9 mouse cellular contexts compared by ENCODE assay signal in the genomic region with DNA sequence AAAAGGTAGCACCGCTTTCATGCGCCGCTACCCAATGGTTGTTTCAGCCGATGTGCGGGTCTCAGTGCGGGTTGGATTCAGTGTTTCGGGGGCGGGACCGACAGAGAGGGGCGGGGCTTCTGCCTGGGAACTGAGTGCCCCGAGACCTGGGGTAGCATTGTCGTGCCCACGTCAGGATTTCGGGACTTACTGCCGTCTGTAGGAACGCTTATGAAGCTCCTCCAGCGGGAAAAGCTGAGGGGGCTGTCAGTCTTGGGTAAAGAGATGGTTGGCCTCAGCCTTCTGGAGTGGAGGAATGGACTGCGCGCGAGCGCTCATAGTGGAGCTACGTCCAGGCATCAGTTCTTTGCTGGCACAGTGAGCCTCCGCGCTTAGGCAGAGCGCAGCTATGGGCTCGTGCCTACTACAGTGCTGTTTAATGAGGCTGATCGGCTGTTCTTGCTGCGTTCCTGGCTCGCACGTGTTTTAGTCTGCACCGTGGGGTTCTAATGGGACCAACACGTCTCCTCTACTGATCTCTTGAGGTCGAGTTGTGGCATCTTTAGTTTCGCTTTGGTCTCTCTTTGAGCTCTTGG. TPM values are rescaled to one million over a fixed set of nuclear protein-coding genes. Genes with fewer than 3 reads are reported as not detected.
DNase-seq lines count a peak whose midpoint lies in the region; ATAC-seq and TF ChIP-seq lines count a peak whose summit lies in the region.
"Had no signal": no experiment of that assay in that cellular context is flagged by ENCODE, and none has a peak within 500 bp of the region (broad histone marks: within the 10 kb centered on the region; RNA-seq: fewer than 3 reads in every experiment).

No protein-coding gene starts in this region.

- intact Hi-C loops in heart, postnatal 25 days (cut with DNase I): no loop called here

- TF ChIP-seq CTCF in stomach, postnatal 0 days (IDR thresholded peaks at IDR 0.05; ENCODE audit: low read depth): no peak

- peak; percentile 93 for DNase-seq in heart, adult 11 months
- no peak for DNase-seq in heart, postnatal 25 days (ENCODE audit: low spot score)
- DNase-seq in ZHBTc4 (ENCODE audit: low read depth, low spot score): peak; percentile 75
- DNase-seq in stomach, postnatal 0 days (ENCODE audit: low spot score): peak; percentile 36
- no peak for DNase-seq in urinary bladder, postnatal 14 days (ENCODE audit: low spot score)

- ATAC-seq in forebrain, embryonic 16.5 days: peak; percentile 79
- ATAC-seq in kidney, embryonic 14.5 days (ENCODE audit: low FRiP score, low TSS enrichment): peak; percentile 43
- peak; percentile 51 for ATAC-seq in megakaryocyte, adult 5-6 weeks (ENCODE audit: poor library complexity, severe bottlenecking)
- ATAC-seq in stomach, postnatal 0 days (ENCODE audit: low FRiP score, low TSS enrichment): peak; percentile 51; the same call in 1 of the 2 replicates

- no peaks in the 10 kb centered on the region for H3K9me3 ChIP-seq in forebrain, embryonic 16.5 days (ENCODE audit: control insufficient read depth, low read length)
- no peaks in the 10 kb centered on the region for H3K9me3 ChIP-seq in kidney, embryonic 14.5 days (ENCODE audit: control insufficient read depth, low read length)
- no peaks in the 10 kb centered on the region for H3K9me3 ChIP-seq in stomach, postnatal 0 days (ENCODE audit: control insufficient read depth, low read length)

- WGBS in forebrain, embryonic 16.5 days: under 1% methylated on average over 34 of the region's 34 CpGs
- WGBS in kidney, embryonic 14.5 days: under 1% methylated on average over 34 of the region's 34 CpGs
- under 1% methylated on average over 34 of the region's 34 CpGs for WGBS in stomach, postnatal 0 days

- no peak for TF ChIP-seq EP300 in stomach, postnatal 0 days (optimal IDR thresholded peaks at IDR 0.05)

- peak overlapping the region; percentile 65 for H3K4me2 ChIP-seq in forebrain, embryonic 16.5 days (ENCODE audit: low read length)
- peak overlapping the region; percentile 56 for H3K4me2 ChIP-seq in kidney, embryonic 14.5 days (replicated peaks; ENCODE audit: low read depth, low read length)
- peak overlapping the region; percentile 69 for H3K4me2 ChIP-seq in stomach, postnatal 0 days (replicated peaks; ENCODE audit: low read depth)

- peaks cover 77% of the 10 kb centered on the region for H3K27me3 ChIP-seq in forebrain, embryonic 16.5 days (replicated peaks; ENCODE audit: control insufficient read depth, insufficient read depth, low read length)
- peaks cover 81% of the 10 kb centered on the region for H3K27me3 ChIP-seq in kidney, embryonic 14.5 days (ENCODE audit: control insufficient read depth, insufficient read depth, low read length)
- H3K27me3 ChIP-seq in stomach, postnatal 0 days (ENCODE audit: control insufficient read depth, insufficient read depth, low read length): peaks cover 22% of the 10 kb centered on the region; the same call in 1 of the 2 replicates

- 0 out of 2 replicates have a peak overlapping the region, but pooled peaks have one; percentile 28 for H3K9ac ChIP-seq in forebrain, embryonic 16.5 days (replicated peaks; ENCODE audit: low read depth, low read length)
- no peak overlapping the region for H3K9ac ChIP-seq in kidney, embryonic 14.5 days (ENCODE audit: low read depth, low read length)
- no peak overlapping the region; the same call in 1 of the 2 replicates for H3K9ac ChIP-seq in stomach, postnatal 0 days (ENCODE audit: low read length)

- H3K36me3 ChIP-seq in forebrain, embryonic 16.5 days (ENCODE audit: control insufficient read depth, insufficient read depth): no peaks in the 10 kb centered on the region
- H3K36me3 ChIP-seq in kidney, embryonic 14.5 days (ENCODE audit: control insufficient read depth, insufficient read depth, low read length): no peaks in the 10 kb centered on the region
- H3K36me3 ChIP-seq in stomach, postnatal 0 days (ENCODE audit: control insufficient read depth, insufficient read depth, low read length): no peaks in the 10 kb centered on the region

- H3K4me1 ChIP-seq in forebrain, embryonic 16.5 days (replicated peaks; ENCODE audit: control insufficient read depth, insufficient read depth, low read length): peaks cover 23% of the 10 kb centered on the region
- H3K4me1 ChIP-seq in kidney, embryonic 14.5 days (ENCODE audit: control insufficient read depth, insufficient read depth, low read length): peaks cover 4% of the 10 kb centered on the region; the same call in 1 of the 2 replicates
- H3K4me1 ChIP-seq in stomach, postnatal 0 days (replicated peaks; ENCODE audit: control insufficient read depth, insufficient read depth): no peaks in the 10 kb centered on the region; the same call in 1 of the 2 replicates

- H3K27ac ChIP-seq in forebrain, embryonic 16.5 days (ENCODE audit: low read length): no peak overlapping the region
- H3K27ac ChIP-seq in kidney, embryonic 14.5 days (ENCODE audit: low read depth, low read length): no peak overlapping the region
- no peak overlapping the region for H3K27ac ChIP-seq in stomach, postnatal 0 days (replicated peaks)

- peak overlapping the region; percentile 42 for H3K4me3 ChIP-seq in forebrain, embryonic 16.5 days (replicated peaks; ENCODE audit: low read length)
- H3K4me3 ChIP-seq in kidney, embryonic 14.5 days (ENCODE audit: low read length): peak overlapping the region; percentile 38
- H3K4me3 ChIP-seq in stomach, postnatal 0 days (ENCODE audit: low read depth, low read length): peak overlapping the region; percentile 41

RNA-seq across cellular contexts. Expression of a gene that starts 0.3 kb away (rescaled TPM):
- not detected for total RNA-seq in heart, postnatal 25 days (2021)
- 0.62 and 1.7 TPM in 2 replicates for polyA plus RNA-seq in forebrain, embryonic 16.5 days (2015; fragmentation: Nextera tagmentation; extraction: Ambion mirVana)
- polyA plus RNA-seq in kidney, embryonic 14.5 days (2014; fragmentation: Nextera tagmentation; extraction: Ambion mirVana): not detected in 2 replicates
- total RNA-seq in megakaryocyte, adult 5-6 weeks (2015): not detected in 2 replicates
- not detected in 2 replicates for total RNA-seq in megakaryocyte, adult 5-6 weeks (2017)
- polyA plus RNA-seq in stomach, postnatal 0 days (2015; fragmentation: Nextera tagmentation; extraction: Ambion mirVana): 0.04 TPM in 1 of 2 replicates, not detected in the other

RNA-seq across cellular contexts. Expression of a gene that starts 12.7 kb away (rescaled TPM):
- 10 to 100 TPM; 25.4 to 27.2 TPM for total RNA-seq in heart, postnatal 25 days (2021)
- 72.7 and 76.3 TPM in 2 replicates for polyA plus RNA-seq in forebrain, embryonic 16.5 days (2015; fragmentation: Nextera tagmentation; extraction: Ambion mirVana)
- polyA plus RNA-seq in kidney, embryonic 14.5 days (2014; fragmentation: Nextera tagmentation; extraction: Ambion mirVana): 40.6 and 62.9 TPM in 2 replicates
- total RNA-seq in megakaryocyte, adult 5-6 weeks (2015): 17.8 and 18.8 TPM in 2 replicates
- 29.7 and 36.7 TPM in 2 replicates for total RNA-seq in megakaryocyte, adult 5-6 weeks (2017)
- 17.7 and 20.1 TPM in 2 replicates for polyA plus RNA-seq in stomach, postnatal 0 days (2015; fragmentation: Nextera tagmentation; extraction: Ambion mirVana)

RNA-seq across cellular contexts. Expression of a gene that starts 13.0 kb away (rescaled TPM):
- total RNA-seq in heart, postnatal 25 days (2021): 10 to 100 TPM; 10.9 to 11.2 TPM
- polyA plus RNA-seq in forebrain, embryonic 16.5 days (2015; fragmentation: Nextera tagmentation; extraction: Ambion mirVana): 54.5 and 62.0 TPM in 2 replicates
- polyA plus RNA-seq in kidney, embryonic 14.5 days (2014; fragmentation: Nextera tagmentation; extraction: Ambion mirVana): 46.2 and 47.5 TPM in 2 replicates
- 32.2 and 34.0 TPM in 2 replicates for total RNA-seq in megakaryocyte, adult 5-6 weeks (2015)
- 19.9 and 22.8 TPM in 2 replicates for total RNA-seq in megakaryocyte, adult 5-6 weeks (2017)
- 19.7 and 20.7 TPM in 2 replicates for polyA plus RNA-seq in stomach, postnatal 0 days (2015; fragmentation: Nextera tagmentation; extraction: Ambion mirVana)

RNA-seq across cellular contexts. Expression of a gene that starts 33.1 kb away (rescaled TPM):
- not detected for total RNA-seq in heart, postnatal 25 days (2021)
- 116 and 179 TPM in 2 replicates for polyA plus RNA-seq in forebrain, embryonic 16.5 days (2015; fragmentation: Nextera tagmentation; extraction: Ambion mirVana)
- polyA plus RNA-seq in kidney, embryonic 14.5 days (2014; fragmentation: Nextera tagmentation; extraction: Ambion mirVana): 0.91 TPM in 2 replicates
- not detected in 2 replicates for total RNA-seq in megakaryocyte, adult 5-6 weeks (2015)
- total RNA-seq in megakaryocyte, adult 5-6 weeks (2017): not detected in 2 replicates
- polyA plus RNA-seq in stomach, postnatal 0 days (2015; fragmentation: Nextera tagmentation; extraction: Ambion mirVana): 4.5 and 5.6 TPM in 2 replicates

RNA-seq across cellular contexts. Expression of a gene that starts 44.0 kb away (rescaled TPM):
- total RNA-seq in heart, postnatal 25 days (2021): not detected
- polyA plus RNA-seq in forebrain, embryonic 16.5 days (2015; fragmentation: Nextera tagmentation; extraction: Ambion mirVana): not detected in 2 replicates
- polyA plus RNA-seq in kidney, embryonic 14.5 days (2014; fragmentation: Nextera tagmentation; extraction: Ambion mirVana): 0.38 TPM in 1 of 2 replicates, not detected in the other
- total RNA-seq in megakaryocyte, adult 5-6 weeks (2015): not detected in 2 replicates
- total RNA-seq in megakaryocyte, adult 5-6 weeks (2017): not detected in 2 replicates
- 24.4 and 45.2 TPM in 2 replicates for polyA plus RNA-seq in stomach, postnatal 0 days (2015; fragmentation: Nextera tagmentation; extraction: Ambion mirVana)
- total RNA-seq: layer of hippocampus, postnatal 10 days had no signal

Comparison
In these comparisons a context has a peak if more than half of its experiments do, and no peak if none do; other contexts are left out.
1. DNase-seq: peak in heart, adult 11 months (single experiment), ZHBTc4 (single experiment) and stomach, postnatal 0 days (single experiment); none in heart, postnatal 25 days (single experiment) and urinary bladder, postnatal 14 days (single experiment).
2. Peak in every context shown above with its lines, with median percentiles within 50 percentile points of each other: ATAC-seq, H3K4me2 ChIP-seq and H3K4me3 ChIP-seq.